Mouse (Mus musculus): ENCODE measurements around the gene Sox5.
A peak's percentile ranks its signal among the peaks of the same experiment; 100 is the strongest.
"Not testable (repeated sequence)": the region's sequence is repeated elsewhere in the genome, so short reads cannot be mapped to it uniquely, and the experiment has no call there.

Sox5 gene

DNA sequence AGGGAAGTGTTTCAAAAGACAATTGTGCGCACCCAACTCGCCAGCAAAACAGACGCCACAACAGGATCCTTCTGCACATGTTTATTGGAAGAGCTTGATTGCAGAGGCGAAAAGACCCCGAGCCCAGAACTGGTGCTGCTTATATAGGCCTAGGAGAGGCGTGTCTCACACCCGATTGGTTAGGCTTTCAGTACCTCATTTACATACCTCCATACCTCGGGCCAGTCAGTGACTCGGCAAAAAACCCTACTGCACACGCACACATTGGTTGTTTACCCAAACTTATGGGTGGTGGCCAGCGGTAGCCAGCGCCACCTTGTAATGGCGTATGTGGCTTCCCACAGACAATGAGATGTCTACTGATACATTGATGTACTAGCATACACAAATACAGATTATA lies 599.3 kb downstream of the Sox5 start:
- DNase-seq (ENCODE audit: low spot score) = not testable (repeated sequence)

DNA sequence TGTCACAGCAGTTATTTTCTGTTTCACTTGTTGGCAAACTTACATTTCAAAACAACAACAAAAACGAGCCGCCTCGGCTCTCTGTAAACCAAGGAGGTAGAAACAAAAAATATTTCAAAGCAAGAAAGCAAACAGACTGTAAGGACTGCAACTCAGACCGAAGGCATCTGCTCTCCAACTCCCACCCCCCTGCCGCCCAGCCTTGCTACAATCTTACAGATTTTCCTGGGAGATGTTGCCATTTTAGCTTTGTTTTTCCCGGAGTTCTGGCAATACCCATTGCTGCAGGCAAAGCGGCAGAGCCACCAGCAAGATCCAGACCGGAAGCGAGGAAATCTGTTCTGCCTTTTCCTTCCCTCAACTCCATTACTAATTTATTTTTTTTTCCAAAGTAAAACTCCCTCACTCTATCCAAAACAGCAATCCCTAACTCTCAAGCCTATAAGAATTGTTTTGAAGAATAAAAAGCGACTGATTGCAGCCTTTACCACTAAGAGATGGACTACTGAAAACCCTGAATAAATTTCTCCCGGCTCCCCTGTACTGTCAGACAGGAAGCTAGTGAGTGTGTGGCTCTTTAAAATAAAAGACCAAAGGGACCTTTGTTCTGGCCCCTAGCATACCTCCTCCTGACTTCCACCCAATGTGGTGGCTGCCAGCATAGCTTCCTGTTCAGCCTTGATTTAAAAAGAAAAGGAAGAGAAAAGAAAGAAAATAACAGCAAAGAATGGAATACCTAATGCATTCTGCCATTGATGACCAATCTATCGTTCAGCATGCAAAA lies 600.5 kb downstream of the Sox5 start:
- no peak for DNase-seq (ENCODE audit: low spot score)

DNA sequence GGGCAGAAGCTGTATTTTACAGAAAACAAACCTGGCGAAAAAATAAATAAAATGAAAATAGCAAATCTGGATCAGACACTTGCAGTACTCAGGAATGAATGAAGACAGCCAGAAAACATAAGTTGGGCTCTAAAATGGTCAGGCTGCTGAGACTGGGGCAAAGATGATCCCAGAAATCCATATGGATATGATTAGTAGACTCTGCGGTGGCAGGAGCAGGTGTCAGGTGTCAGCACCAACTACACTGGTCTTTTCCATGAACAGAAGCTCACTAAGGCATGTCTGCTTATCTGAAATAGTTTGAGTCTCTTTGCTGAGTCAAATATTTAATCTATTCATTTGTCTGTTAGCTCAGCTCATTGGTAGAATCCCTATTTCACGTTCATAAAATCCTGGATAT lies 602.7 kb downstream of the Sox5 start:
- DNase-seq (ENCODE audit: low spot score) = peak; percentile 50

DNA sequence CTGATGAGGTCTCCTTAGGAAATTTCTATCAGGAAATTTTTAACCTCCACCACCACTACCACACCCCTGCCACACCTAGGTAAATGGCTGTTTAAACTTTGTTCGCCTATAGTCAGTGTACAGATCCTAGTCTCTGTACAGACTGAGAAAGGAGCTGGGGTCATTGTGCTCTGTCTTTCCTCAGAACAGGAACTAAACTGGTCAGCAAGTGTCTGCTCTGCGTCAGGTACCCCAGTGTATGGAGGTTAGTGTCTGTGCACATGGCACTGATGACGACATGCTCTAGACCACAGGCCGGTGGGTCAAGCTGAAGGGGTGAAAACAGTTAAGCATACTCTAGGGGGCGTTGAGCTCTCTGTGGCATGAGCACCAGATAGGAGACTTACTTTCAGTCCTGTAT lies 605.1 kb downstream of the Sox5 start:
- DNase-seq (ENCODE audit: low spot score) = no peak

DNA sequence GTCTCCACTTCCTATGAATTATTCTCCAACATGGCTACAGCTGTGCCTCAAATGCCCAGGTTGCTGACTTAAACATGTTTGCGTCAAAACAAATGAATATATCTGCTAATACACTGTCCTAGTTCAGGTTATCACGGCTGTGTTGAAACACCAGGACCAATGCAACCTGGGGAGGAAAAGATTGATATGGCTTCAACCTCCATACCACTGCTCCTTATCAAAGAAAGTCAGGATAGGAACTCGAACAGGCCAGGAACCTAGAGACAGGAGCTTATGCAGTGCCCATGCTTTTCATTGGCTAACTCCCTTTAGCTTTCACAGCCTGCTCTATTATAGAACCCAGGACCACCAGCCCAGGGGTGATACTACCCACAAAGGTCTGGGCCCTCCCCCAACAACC lies 606.2 kb downstream of the Sox5 start:
- no peak for DNase-seq (ENCODE audit: low spot score)

DNA sequence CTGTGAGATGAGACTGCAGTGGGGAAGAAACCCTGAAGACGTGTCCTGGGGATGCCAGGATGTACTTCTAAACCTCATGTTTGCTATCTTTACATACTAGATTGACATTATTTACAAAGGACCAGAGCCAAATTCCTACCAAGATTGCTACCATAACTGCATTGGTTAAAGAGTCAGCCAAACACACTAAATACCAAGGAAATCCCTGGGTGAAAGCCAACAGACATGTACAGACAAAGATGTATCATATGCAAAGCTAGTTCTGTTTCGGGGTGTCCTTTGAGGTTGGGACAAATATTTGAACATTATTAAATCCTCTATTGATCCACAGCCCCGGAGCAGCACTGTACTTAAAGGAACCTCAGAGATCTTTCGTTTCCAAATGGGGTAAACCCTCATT lies 611.2 kb downstream of the Sox5 start:
- DNase-seq (ENCODE audit: low spot score) = no peak

DNA sequence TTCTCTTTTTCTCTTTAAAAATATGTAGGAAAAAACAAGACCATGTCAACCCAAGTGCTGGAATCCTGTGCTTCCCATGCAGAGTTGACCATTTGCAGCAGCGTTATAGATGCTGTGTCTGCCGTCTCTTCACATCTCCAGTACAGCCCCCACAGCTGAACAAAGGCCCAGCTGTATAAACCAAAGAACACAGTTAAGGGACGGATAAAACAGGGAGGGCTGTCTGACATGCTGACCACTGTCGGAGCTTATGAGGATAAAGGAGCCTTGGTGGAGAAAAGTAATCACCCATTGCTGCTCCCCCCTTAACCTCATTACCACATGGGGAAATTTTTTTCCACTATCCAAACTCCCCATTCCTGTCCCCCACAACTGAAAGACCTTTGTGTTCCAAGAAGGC lies 612.0 kb downstream of the Sox5 start:
- peak; percentile 49 for DNase-seq (ENCODE audit: low spot score)

DNA sequence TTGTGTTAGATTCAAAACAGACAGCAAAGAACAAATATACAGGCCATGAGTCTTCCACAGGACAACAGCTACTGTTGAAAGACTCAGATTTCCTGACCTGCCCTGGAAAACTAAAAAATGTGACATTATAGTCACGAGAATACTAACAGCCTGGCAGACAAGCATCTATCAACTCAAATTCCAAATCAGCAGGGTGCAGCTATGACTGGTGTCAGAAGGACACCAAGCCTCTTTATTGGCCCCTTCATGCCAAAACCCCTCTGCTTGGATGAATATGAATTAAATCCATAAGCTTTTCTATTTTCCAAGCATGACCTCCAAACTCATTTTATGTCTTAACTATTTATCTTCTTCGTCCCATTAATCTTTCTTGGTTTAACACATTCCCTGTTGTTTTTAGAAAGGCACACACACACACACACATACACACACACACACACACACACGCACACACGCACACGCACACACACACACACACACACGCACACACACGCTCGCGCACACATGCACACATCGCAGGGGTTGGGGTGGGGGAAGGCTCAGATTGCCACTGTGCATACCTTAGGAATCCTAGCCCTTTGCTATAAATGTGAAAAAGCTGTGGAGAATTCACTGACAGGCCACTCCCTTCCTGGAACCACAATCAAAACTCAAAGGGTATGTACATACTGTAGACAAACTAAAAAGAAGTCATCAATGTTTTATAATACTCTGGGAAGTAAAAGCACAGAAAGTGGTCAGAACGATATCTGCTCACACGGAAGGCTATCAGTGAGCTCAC lies 612.9 kb downstream of the Sox5 start:
- no peak for DNase-seq (ENCODE audit: low spot score)

DNA sequence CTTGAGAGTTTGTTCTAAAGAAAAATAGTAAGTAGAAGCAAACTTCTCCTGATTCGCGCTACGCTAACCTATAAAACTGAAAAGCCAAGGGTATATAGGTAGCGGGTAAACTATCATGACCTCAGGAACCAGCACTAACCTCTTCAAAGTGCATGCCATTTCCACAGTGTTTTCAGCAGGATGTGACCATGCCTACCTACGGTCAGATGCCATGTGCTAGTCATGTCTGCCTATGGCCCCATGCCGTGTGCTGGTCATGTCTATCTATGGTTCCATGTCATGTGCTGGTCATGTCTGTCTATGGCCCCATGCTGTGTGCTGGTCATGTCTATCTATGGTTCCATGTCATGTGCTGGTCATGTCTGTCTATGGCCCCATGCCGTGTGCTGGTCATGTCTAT lies 614.7 kb downstream of the Sox5 start:
- DNase-seq (ENCODE audit: low spot score) = no peak

DNA sequence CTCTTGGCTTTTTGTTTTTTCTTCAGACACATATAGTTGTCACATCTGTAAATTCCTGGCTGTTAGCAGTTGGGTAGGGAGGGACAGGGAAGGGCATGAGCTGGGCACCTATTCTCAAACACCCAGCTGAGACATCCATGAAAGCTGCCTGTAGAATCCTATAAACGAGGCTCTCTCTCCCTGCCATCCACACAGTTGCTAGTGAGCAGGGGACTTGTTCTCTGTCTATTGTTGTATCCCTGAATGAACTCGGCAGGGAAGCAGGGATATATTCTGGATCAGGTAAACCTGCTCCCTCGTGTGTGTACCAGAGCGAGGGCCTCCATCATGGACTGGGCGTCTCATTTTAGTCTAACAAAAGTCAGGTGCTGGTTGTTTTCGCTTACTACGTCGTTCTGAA lies 615.1 kb downstream of the Sox5 start:
- DNase-seq (ENCODE audit: low spot score) = no peak

DNA sequence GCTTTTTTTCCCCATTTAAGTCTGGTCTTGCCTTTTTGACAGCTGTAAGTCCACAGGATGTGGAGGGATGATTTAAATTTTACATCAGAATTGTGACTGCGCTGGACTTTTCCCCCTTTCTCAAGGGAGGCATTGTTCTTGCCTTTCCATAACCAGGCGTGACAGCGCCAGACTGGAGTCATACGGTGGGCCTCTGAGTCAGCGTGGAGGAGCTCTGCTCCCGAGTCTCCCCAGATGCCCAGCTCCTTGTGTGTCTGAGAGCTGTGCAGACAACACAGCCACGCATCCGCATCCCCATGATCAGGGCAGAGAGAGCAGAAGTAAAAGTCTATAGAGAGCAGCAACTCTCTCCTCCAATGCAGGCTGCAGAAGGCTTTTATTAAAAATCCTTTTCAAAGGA lies 615.7 kb downstream of the Sox5 start:
- DNase-seq (ENCODE audit: low spot score) = peak; percentile 82

DNA sequence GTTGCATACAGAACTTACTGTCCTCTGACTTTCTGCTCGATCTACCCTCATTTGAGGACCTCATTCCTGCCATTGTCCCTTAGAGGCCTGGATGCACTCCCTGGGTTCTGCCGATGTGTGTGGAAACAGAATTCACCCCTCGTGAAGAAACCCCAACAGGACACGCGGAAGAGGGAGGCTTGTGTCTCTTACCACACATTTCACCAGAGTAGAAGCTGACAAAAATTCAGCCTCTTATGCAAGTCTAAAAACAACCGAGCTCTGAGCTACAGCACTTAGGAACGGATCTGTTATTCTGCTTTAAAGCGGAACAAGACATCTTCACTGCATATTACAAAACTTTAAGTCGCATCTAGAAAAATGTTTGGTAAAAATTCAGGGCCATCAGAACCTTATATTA lies 618.3 kb downstream of the Sox5 start:
- DNase-seq (ENCODE audit: low spot score) = no peak

DNA sequence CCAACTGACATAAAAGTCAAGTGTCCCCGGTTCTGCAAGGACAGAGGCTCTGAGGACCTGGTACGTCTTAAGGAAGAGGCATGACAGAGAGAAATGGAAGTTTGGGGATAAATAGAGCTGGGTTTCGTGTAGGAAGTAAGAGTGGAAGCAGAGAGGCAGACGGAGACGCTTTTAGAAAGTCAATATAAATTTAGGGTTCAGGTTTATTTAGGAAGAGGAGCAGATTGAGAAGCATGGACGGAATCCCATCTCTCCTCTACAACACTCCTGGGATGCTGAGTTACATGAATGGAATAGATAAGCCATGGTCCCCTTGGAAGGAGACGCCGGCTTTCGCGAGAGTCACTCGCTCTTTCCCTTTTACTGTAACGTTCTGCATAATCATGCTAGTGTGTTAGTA lies 623.1 kb downstream of the Sox5 start:
- DNase-seq (ENCODE audit: low spot score) = no peak

DNA sequence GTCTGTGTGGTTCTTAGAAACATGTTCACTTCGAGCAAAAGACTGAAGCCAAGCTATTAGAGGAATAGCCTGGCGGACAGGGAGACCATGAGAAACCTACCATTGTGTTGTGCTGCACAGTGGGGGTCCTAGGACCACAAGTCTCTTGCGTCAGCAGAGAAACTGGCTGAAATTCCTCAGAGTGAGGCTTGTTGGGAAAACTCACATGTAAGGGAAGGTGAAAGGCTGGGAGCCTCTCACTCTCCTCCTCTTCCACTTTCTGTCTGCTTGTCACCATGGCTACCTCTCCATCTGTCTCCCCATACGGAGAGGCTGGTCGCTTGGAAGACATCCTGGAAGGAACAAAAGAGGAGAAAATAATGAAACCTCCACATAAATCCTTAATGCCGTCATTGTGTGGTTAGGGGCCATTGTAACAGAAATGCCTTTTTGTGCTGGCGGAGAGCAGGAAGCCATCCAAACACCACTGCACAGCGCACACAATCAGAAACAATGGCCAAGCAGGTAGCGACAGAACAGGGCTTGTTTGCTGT lies 626.8 kb downstream of the Sox5 start:
- peak; percentile 67 for DNase-seq (ENCODE audit: low spot score)

DNA sequence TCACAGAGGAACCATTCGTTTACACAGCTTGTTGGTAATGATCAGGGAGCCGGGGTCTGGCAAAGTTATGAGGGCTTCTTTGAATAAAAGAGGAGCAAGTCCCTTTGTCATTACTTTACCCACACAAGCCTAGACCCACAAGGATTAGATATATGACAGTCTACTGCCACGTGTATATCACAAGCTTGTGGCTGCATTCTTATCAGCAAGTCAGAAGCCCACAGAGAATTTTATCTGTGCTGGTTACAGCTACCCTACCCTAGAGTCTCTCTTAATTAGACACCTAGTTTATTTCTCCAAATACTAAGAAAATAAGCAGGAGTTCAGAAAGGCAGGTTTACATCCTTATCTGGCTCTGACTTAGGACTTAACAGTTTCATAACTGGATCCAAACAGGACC lies 629.8 kb downstream of the Sox5 start:
- DNase-seq (ENCODE audit: low spot score) = no peak

DNA sequence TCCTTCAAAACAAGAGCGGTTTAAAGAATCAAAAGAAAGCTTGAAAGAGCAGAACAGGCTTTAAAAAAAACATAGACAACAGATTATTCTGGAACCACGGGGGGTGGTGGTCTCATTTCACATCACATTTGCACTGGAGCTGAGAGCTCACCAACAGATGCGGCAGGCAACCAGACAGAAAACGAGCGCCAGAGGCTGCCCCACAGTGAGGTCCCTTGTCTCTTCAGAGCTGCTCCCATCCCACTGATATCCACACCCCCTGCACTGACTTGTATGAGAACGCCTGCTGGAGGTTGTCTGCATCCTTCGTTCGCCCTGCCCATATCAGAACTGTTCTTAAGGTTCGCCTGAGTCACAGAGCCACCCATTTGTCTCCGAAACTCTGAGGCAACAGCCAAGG lies 630.7 kb downstream of the Sox5 start:
- DNase-seq (ENCODE audit: low spot score) = peak; percentile 32

DNA sequence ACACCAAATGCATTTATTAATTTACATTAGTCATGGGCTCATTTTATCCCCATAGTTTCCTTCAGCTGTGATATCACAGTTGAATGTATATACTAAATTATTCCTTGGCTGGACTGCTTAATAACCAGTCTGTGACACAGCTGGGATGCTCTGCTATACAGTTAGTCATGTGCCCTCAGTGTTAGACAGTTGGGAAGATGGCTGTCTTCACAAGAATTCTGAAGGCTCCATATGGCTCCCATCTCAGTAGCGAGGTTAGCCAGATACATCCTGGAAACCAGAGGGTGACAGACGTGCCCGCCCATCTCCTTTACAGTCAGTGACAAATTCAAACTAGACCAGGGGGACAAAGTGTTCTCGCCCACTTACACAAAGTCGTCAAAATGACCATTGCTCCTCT lies 644.4 kb downstream of the Sox5 start:
- DNase-seq (ENCODE audit: low spot score) = no peak

DNA sequence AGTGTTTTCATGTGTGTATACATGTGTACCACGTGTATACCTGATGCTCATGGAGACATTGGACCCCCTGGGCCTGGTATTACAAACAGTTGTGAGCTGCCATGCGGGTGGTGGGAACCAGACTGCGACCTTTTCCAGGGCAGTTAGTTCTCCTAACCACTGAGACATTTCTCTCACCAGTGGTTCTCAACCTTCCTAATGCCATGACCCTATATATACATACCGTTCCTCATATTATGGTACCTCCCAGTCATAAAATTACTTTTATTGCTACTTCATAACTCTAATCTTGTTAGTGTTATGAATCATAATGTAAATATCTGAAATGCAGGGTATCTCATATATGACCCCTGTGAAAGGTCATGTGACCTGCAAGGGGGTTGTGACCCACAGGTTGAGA lies 644.9 kb downstream of the Sox5 start:
- no peak for DNase-seq (ENCODE audit: low spot score)

DNA sequence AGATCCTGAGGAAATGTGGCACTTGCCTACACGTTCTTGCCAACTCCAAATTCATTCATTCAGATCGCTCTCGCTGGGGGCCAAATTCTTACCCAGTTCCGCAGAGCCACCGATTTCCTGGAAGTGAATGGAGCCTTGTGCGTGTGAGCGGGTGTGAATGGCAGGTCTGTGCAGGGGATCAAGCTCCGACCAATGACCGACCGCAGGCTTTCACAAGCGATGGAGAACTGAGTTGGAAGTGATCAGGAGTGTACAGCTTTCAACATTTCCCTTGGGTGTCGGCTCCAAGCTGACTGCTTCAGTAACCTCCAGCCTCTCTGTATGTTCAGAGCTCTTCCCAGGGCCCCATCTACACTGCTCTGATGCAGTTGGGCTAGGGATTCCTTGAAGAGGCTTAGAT lies 651.9 kb downstream of the Sox5 start:
- no peak for DNase-seq (ENCODE audit: low spot score)

DNA sequence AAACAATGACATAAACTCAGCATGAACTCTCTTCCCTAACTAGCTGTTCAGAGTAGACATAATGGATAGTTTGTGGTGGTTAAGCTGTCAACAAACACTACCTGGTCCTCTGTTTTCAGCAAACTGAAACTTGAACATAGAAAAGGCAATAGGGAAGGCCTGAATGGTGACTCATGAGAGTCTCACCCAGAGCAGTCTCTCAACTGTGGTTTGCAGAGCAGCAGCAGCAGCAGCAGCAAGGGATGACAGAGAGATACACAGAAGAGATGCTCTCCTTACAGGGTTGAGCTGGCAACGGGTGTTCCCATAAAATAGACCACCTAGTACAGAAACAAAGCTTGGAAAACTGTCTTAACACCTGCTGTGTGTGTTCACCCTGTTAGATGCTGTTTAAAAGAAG lies 661.8 kb downstream of the Sox5 start:
- no peak for DNase-seq (ENCODE audit: low spot score)

DNA sequence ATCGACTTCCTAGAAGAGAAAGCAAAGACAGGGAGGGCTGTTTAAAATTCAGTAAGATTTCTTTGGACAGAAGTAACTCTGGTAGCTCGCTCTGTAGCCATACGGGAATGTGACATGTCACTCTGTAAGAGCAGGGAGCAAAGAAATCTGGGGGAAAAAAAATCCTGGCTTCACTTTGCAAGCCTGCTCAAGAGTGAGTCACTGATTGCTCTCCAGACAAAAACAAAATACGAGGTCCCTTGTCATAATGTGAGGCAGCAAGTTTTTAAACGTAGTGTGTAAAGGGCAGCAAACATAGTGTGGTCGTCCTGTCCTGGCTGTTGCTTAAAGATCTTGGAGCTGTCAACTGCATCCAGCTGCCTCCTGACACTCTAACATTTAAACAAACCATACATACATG lies 665.1 kb downstream of the Sox5 start:
- no peak for DNase-seq (ENCODE audit: low spot score)

DNA sequence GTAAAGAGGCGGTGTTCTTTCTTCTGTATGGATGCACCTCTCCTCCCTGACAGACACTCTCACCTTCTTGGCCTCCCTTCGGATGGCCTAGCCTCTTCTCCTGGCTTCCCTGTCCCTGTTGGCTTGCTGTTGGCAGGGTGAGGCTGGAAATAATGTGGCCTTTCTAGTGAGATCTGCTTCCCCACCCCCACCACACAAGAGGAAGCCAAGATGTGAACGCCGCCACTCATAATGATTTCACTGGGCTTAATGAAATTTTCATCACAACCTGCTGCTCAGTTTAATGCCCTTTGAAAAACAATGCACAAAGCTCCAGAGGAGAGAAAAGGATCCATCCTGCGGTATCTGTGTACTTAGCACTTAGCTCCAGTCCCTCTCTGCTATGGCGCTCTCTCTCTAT lies 670.2 kb downstream of the Sox5 start:
- no peak for DNase-seq (ENCODE audit: low spot score)

DNA sequence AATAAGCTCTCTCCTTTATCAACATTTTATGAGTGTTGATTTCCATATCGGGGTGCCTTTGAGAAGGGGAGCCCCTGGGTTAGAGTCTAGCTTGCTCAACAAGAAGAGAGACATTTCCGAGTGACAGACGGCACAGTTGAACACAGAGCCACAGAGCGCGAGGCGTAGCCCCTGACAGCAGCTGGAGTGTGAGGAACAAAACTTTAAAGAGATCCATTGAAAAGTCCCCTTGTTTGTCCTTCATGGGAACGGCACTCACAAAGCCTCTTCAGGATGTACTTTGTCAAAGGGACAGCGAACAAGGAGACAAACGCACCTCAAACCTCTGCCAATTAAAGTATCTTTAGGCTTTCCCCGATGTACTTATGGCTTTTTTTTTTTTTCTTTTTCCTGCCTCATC lies 674.9 kb downstream of the Sox5 start:
- peak; percentile 47 for DNase-seq (ENCODE audit: low spot score)

DNA sequence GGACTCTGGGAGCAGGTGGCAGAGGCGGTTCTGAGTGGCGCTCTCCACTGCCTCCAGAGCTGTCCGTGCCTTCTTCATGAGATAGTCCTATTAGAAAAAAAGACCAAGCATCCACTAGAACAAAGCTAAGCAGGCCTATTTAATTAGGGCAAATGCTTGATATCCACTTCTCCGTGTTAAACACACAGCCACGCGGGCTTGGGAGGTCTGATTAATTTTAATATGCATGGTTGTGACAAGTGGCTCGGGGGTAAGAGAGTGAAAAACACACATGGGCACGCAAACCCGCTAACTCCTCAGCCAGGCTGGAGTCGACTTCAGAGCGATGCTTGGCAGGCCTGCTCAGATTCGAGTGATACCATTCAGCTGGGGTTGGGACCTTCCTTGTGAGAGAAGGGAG lies 676.1 kb downstream of the Sox5 start:
- DNase-seq (ENCODE audit: low spot score) = no peak

Data from embryo, embryonic 10 days (tissue).